Mouse (Mus musculus) liver, postnatal 0 days (tissue): ENCODE data around the gene Gm20708.

Experiments used
- CTCF ChIP-seq: sonication (generic); IDR thresholded peaks from 2 replicates; pipeline ENCODE4 v1.5.1; 2016; ENCODE audit warnings: antibody characterized with exemption, low read depth
- EP300 ChIP-seq: IDR thresholded peaks from 2 replicates; pipeline ENCODE4 v1.6.1; 2016; ENCODE audit warnings: antibody characterized with exemption, low read depth, mild to moderate bottlenecking

DNA sequence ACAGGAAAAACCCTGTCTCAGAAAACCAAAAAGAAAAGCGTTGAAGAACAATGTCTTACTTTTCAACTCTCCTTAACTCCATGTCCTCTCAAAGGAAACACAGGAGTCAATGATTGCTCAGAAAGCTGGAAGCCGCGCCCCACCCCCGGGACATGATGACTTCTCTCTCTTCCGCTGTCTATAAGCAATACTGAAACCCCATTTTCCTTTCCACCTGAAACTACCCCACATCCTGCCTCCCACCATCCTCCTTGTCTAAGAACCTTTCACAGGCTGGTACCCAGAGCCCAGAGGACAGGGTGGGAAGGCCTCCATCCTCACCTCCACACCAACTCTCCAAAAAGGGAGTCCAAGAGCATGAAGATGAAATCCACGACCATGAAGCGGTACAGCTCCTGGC, 37.1 kb upstream of the Gm20708 start:
- TF ChIP-seq CTCF (no peak), EP300 (no peak)
